Mouse (Mus musculus) liver, adult (tissue): ENCODE results near the gene Nprl3.

Source experiments
- GATA4 ChIP-seq: IDR thresholded peaks from 2 replicates; pipeline ENCODE4 v1.6.1; 2014; ENCODE audit warnings: mild to moderate bottlenecking, low read length; ENCODE audit not compliant: insufficient replicate concordance

Nprl3 gene

GRCm38 (mm10) chr11:32223297-32223967 is 44.1 kb downstream of the Nprl3 start:
- TF ChIP-seq GATA4, result no peak

GRCm38 (mm10) chr11:32222570-32223194 is 44.8 kb downstream of the Nprl3 start:
- no peak for TF ChIP-seq GATA4

GRCm38 (mm10) chr11:32221951-32222409 is 45.5 kb downstream of the Nprl3 start, which contains the start of gene Rhbdf1:
TSS of gene Rhbdf1 (minus strand) at chr11:32222300.
- no peak for TF ChIP-seq GATA4

DNA sequence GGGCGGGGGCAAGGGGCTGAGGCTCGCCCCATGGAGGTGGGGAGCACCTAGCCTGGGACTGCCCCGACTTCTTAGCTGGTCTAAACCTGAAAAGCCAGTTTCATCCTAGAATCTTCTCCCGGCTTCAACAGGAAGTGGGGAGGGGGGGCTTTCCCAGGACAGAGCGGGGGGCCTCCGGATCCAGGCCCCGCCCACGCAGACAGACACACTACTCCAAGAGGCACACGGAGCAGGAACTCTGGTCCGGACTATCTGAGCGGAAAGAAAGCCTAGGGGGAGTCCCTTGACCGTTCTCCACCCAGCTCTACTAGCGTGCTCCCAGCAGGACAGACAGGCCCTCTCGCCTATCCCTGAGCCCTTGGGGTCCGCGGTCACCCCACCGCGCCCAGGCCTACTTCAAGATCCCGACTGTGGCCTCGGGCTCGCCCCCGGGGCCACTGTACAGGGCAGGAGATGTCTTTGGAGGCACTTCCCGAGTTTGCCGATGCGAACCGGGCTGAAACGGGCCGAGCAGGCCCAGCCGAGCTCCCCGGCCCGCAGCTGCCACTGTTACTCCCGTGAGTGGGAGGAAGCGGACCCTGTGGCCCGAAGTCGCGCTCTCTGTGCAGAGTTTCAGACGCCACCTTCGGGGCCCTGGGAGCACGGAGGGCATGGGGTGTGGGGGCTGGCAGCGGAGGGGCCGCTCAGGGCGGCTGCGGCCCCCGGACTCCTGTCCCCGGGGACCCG is 46.1 kb downstream of the Nprl3 start:
- no peak; the same call in 1 of the 2 replicates for TF ChIP-seq GATA4

- TF ChIP-seq GATA4, result no peak
Measured at GRCm38 (mm10) chr11:32220607-32221224, 46.8 kb downstream of the Nprl3 start.

DNA sequence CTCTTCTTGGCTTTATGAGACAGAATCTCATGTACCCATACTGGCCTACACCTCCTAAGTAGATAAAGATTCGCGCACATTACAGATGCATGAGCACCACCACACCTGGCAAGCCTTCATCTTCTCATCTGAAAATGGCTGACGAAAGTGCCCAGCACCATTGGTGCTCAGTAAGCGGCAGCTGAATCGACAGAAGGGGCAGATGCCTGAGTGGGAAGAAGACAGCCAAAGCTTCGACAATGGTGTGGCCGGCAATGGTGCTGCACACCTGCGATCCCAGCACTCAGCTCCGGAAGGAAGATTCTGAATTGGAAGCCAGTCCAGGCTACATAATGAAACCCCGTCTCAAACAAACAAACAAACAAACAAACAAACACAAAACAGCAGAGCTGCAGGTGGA is 48.2 kb downstream of the Nprl3 start:
- TF ChIP-seq GATA4, result no peak

GRCm38 (mm10) chr11:32218501-32219050 is 48.9 kb downstream of the Nprl3 start:
- TF ChIP-seq GATA4, result no peak

- TF ChIP-seq GATA4, result no peak
Measured at GRCm38 (mm10) chr11:32216851-32217250, 50.7 kb downstream of the Nprl3 start.

GRCm38 (mm10) chr11:32215372-32216162 is 51.9 kb downstream of the Nprl3 start:
- TF ChIP-seq GATA4, result no peak

GRCm38 (mm10) chr11:32210623-32211022 is 56.9 kb downstream of the Nprl3 start:
- no peak for TF ChIP-seq GATA4

DNA sequence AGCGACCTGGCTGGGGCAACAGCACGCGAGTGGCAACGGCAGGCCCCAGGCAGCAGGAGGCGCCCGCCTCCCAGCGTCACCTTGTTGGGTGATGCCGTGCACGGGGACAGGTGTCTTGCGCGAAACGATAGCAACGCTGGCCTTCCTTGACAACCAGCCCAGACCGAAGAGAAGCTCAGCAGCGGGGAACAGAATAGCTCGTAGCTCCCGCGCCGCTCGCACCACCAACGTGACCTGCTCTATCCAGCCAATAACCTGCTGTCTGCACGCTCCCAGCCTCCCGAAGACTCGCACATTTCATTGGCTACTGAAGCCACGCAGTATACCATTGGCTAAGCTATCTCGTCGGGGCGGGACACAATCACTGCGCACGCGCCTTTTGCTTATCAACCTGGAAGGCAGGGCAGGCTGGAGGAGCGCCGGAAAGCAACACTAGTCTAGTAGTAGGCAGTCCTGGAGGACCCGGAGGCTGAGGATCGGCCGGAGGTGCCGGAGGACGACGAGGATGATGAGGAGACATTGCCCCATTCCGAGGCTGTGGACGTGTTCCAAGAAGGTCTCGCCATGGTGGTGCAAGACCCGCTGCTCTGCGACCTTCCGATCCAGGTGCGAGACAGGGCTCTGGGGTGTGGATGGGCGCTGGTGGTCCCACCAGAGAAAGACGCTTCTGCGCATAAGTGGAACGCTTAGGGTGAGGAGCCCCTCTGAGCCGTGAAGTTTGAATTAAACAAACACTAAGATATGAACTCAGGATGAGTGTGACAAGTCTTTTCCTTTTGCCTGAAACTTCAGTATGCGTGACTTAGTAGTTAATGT is 62.2 kb downstream of the Nprl3 start, which contains the start of gene Snrnp25:
Snrnp25 (plus strand) TSS at position 358 of the 816 bp plus-strand sequence.
- TF ChIP-seq GATA4, result peak; percentile 82; the same call in 1 of the 2 replicates

GRCm38 (mm10) chr11:32201922-32202685 is 65.4 kb downstream of the Nprl3 start:
- TF ChIP-seq GATA4, result no peak
